Mouse (Mus musculus): ENCODE data around the gene Cdk14. TPM values are rescaled to one million over a fixed set of nuclear protein-coding genes. Genes with fewer than 3 reads are reported as not detected.
"Not testable (repeated sequence)": the region's sequence is repeated elsewhere in the genome, so short reads cannot be mapped to it uniquely, and the experiment has no call there.

The Cdk14 gene
- polyA plus RNA-seq, 1 experiment from 2014 or later: 10.8 TPM

DNA sequence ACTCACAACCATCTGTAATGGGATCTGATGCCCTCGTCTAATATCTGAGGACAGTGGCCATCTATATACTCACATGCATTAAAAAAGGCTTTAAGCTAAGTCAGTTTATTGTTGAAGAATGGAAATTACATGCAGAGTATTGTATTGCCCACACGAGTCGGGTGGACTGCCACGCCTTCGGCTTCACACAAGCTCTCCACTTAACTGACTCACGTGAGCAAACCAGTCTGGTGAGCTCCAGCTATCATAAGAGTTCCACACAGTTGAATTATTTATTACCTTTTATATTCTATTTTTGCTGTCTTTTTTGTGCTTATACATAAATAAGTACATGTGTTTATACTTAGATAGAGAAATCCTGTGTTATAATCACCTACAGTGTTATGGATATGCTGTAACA is 495.2 kb downstream of the Cdk14 start:
- no peak overlapping the region for H3K9ac ChIP-seq
- no peak overlapping the region for H3K27ac ChIP-seq (replicated peaks)
- H3K36me3 ChIP-seq: no peaks in the 10 kb centered on the region
- H3K4me1 ChIP-seq: no peaks in the 10 kb centered on the region
- no peaks in the 10 kb centered on the region for H3K9me3 ChIP-seq
- WGBS: 80% methylated on average over 6 of the region's 6 CpGs
- no peak overlapping the region for H3K4me2 ChIP-seq
- ATAC-seq (ENCODE audit: extremely low read depth, insufficient number of reproducible peaks, low FRiP score, low TSS enrichment): no peak
- no peaks in the 10 kb centered on the region for H3K27me3 ChIP-seq (replicated peaks)
- no peak overlapping the region for H3K4me3 ChIP-seq

DNA sequence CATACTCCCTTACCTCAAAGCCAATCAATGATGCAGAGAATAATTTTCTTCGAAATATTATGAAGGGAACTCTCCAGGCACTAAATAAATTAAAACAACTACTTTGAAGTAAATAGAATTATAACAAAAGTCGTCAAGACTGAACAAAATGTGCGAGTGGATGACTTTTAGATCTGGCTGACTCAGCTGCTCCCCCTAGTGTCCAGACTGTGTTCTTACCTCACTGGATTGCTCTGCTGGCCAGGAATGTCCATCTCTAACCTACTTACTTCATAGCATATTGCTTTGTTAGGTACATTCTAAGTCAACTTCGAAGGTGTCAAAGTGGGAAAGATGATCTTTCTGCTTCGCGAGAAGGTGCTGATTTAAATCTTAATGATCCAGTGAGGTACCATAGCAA is 501.7 kb downstream of the Cdk14 start:
- H3K4me2 ChIP-seq: no peak overlapping the region; the same call in 1 of the 2 replicates
- H3K9ac ChIP-seq: no peak overlapping the region
- no peaks in the 10 kb centered on the region for H3K27me3 ChIP-seq (replicated peaks)
- H3K9me3 ChIP-seq: no peaks in the 10 kb centered on the region
- 12% methylated on average over 6 of the region's 6 CpGs for WGBS
- ATAC-seq (ENCODE audit: extremely low read depth, insufficient number of reproducible peaks, low FRiP score, low TSS enrichment): no peak
- no peak overlapping the region for H3K4me3 ChIP-seq
- no peak overlapping the region for H3K27ac ChIP-seq (replicated peaks)
- H3K4me1 ChIP-seq: no peaks in the 10 kb centered on the region
- no peaks in the 10 kb centered on the region for H3K36me3 ChIP-seq

DNA sequence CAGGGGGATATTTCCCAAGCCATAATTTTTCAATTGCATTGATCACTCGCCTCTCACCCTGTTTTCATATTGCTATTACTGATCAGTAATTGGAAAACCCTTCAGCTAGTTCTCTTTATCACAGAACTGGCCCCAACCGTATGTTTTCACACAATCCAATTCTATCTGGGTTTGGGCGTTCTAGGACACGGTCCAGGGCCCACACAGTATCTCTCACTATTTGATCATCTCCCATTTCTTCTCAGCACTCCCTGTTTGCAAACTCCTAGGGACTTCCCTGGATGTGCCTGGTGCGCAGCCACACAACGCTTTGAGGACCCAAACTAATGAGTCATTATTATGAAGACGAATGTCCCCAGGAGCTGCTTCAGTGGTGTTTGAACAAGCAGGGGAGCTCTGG is 502.4 kb downstream of the Cdk14 start:
- H3K9ac ChIP-seq: no peak overlapping the region
- WGBS: 77% methylated on average over 7 of the region's 7 CpGs
- no peak overlapping the region for H3K4me2 ChIP-seq
- no peak for ATAC-seq (ENCODE audit: extremely low read depth, insufficient number of reproducible peaks, low FRiP score, low TSS enrichment)
- no peaks in the 10 kb centered on the region for H3K36me3 ChIP-seq
- no peak overlapping the region for H3K4me3 ChIP-seq
- no peak overlapping the region for H3K27ac ChIP-seq (replicated peaks)
- no peaks in the 10 kb centered on the region for H3K27me3 ChIP-seq (replicated peaks)
- H3K9me3 ChIP-seq: no peaks in the 10 kb centered on the region
- H3K4me1 ChIP-seq: no peaks in the 10 kb centered on the region

DNA sequence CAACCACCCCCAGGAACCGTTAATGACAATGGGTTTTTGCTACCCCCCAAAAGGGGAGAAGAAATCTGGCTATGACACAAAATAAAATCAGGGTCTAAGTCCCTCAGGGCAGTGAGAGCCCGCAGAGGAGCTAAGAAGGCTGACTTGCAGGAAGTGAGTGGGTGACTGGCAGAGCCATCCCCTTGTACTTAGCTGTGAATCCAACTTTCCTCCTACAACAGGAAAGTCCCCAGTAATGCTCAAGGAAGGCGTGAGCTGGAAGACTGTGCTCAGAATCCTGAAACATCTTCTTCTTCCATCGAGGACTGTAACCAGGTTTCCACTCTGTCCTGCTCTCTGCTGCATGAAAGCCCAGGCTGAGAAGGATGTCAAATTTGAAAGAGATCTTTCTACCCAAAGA is 502.8 kb downstream of the Cdk14 start:
- no peak for ATAC-seq (ENCODE audit: extremely low read depth, insufficient number of reproducible peaks, low FRiP score, low TSS enrichment)
- Histone ChIP-seq H3K9ac (no peak overlapping the region), H3K9me3 (no peaks in the 10 kb centered on the region), H3K4me3 (no peak overlapping the region), H3K27me3 (replicated peaks) (no peaks in the 10 kb centered on the region), H3K4me1 (no peaks in the 10 kb centered on the region), H3K27ac (replicated peaks) (no peak overlapping the region), H3K36me3 (no peaks in the 10 kb centered on the region), H3K4me2 (no peak overlapping the region)
- 73% methylated on average over 4 of the region's 4 CpGs for WGBS

DNA sequence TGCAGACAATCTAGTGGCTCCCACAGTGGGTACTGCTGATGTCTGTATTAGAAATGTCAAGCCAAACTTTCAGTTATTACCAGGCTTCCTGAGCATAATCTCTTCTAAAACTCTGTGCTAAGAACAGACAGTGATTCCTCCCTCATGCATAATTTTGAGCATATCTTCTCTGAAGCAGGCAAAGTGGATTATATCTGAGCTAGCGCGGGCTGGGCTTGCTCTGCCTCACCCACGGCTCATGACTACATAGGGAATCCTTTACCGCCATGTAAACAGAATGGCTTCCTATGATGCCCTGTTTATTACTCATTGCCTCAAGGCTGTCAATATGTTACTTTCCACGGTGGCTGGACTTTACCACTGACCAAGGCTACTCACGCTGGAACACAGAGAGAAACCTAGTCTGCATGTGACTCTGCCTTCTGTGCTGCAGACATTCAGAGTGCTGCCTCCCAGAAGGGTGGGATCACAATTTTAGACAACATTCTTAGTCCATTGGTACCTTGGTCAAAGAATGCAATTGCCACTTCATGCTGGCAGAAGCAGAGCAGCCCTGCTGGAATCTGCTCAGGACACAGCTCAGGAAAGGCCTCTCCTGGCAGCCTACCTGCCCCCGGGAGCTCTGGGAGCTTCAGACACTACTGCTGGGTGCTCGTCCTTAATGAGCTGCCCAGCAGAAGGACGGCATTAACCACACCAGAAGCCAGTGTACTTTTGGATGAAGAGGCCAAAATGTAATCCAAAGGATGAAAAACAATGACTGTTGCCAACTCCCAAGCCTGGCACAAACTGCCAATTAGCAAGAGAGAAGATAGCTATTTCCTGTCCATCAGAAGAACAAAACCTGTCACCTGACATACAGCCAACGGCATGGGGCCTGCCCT is 503.5 kb downstream of the Cdk14 start:
- H3K4me1 ChIP-seq: 0 out of 2 replicates have a peak, but pooled peaks cover 3% of the 10 kb centered on the region
- H3K4me2 ChIP-seq: no peak overlapping the region
- no peak for ATAC-seq (ENCODE audit: extremely low read depth, insufficient number of reproducible peaks, low FRiP score, low TSS enrichment)
- no peak overlapping the region for H3K4me3 ChIP-seq
- H3K27ac ChIP-seq (replicated peaks): no peak overlapping the region
- no peak overlapping the region for H3K9ac ChIP-seq
- WGBS: 79% methylated on average over 10 of the region's 10 CpGs
- no peaks in the 10 kb centered on the region for H3K9me3 ChIP-seq
- H3K36me3 ChIP-seq: no peaks in the 10 kb centered on the region
- H3K27me3 ChIP-seq (replicated peaks): no peaks in the 10 kb centered on the region

DNA sequence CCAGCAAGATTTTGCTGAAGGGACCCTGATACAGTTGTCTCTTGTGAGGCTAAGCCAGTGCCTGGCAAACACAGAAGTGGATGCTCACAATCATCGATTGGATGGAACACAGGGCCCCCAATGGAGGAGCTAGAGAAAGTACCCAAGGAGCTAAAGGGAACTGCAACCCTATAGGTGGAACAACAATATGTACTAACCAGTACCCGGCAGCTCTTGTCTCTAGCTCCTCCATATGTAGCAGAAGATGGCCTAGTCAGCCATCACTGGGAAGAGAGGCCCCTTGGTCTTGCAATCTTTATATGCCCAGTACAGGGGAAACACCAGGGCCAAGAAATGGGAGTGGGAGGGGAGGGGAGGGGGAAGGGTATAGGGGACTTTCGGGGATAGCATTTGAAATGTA is 515.2 kb downstream of the Cdk14 start:
- not testable (repeated sequence) for H3K4me2 ChIP-seq; ATAC-seq (ENCODE audit: extremely low read depth, insufficient number of reproducible peaks, low FRiP score, low TSS enrichment)
- 77% methylated on average over 3 of the region's 3 CpGs for whole genome bisulfite sequencing

DNA sequence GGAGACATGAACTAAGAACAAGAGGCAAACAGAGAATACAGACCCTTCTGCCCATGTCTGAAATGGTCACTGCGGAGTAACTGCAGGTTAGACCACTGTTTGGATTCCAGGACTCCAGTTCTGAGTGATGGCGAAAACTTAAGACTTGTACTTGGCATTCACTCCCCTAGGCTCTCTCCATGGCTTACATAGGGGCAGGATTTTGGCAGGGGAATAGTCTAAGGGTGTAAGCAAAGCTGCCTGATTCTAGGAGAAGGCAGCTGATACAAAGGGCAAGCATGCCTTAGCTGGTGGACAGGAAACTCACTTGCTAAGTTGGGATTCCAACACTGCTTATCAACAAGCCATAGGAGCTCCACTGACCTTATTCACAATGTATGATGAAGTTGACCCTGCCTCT is 521.9 kb downstream of the Cdk14 start:
- Histone ChIP-seq H3K4me1 (0 out of 2 replicates have a peak, but pooled peaks cover 5% of the 10 kb centered on the region), H3K4me2 (no peak overlapping the region), H3K36me3 (no peaks in the 10 kb centered on the region), H3K4me3 (no peak overlapping the region), H3K9me3 (no peaks in the 10 kb centered on the region), H3K27ac (replicated peaks) (no peak overlapping the region), H3K27me3 (replicated peaks) (no peaks in the 10 kb centered on the region), H3K9ac (no peak overlapping the region)
- no peak for ATAC-seq (ENCODE audit: extremely low read depth, insufficient number of reproducible peaks, low FRiP score, low TSS enrichment)
- WGBS: 79% methylated on average over 2 of the region's 2 CpGs

More for the DNA sequence above, 515.2 kb downstream of the Cdk14 start:
- not testable (repeated sequence) for H3K27ac ChIP-seq (replicated peaks); H3K36me3 ChIP-seq; H3K27me3 ChIP-seq (replicated peaks); H3K4me3 ChIP-seq; H3K9me3 ChIP-seq; H3K4me1 ChIP-seq; H3K9ac ChIP-seq

DNA sequence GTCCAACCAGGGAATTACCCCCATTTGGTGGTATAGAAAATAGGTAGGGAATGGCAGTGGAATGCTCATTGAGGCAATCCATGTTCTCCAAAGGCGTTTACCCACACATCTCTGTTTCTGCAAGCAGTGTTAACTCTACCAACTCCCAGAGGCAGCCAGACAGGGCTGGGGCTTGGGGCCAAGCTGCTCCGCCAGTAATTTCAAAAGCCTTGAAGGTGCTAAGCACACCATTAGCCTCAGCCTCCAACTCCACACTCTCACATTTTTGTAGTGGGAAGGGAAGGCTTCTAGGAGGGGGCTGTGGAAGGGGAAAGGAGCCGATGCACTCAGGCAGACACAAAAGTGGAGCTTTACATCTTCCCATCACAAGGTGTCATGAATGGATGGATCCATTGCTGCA is 525.1 kb downstream of the Cdk14 start:
- ATAC-seq (ENCODE audit: extremely low read depth, insufficient number of reproducible peaks, low FRiP score, low TSS enrichment): no peak
- WGBS: 74% methylated on average over 3 of the region's 3 CpGs

DNA sequence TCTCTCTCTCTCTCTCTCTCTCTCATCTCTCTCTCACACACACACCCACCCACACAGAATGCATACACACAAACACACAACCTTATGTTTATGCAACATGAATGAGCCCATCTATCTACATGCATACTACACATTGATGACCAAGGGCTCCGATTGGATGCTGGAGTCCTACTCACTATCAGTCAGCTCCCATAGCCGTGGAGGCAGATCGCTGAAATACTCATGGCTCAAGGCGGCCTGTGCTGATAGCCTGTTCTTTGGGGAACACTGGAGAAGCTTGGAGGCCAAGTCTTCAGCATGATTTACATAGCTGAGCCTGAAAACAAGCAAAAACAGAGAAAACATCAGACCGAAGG is 526.3 kb downstream of the Cdk14 start:
- Histone ChIP-seq H3K9me3 (no peaks in the 10 kb centered on the region), H3K4me1 (0 out of 2 replicates have a peak, but pooled peaks cover 5% of the 10 kb centered on the region), H3K4me2 (no peak overlapping the region), H3K36me3 (no peaks in the 10 kb centered on the region), H3K9ac (no peak overlapping the region), H3K27ac (replicated peaks) (no peak overlapping the region), H3K4me3 (no peak overlapping the region), H3K27me3 (replicated peaks) (no peaks in the 10 kb centered on the region)
- no peak for ATAC-seq (ENCODE audit: extremely low read depth, insufficient number of reproducible peaks, low FRiP score, low TSS enrichment)
- WGBS: 67% methylated on average over 5 of the region's 5 CpGs

More for the DNA sequence above, 525.1 kb downstream of the Cdk14 start:
- Histone ChIP-seq H3K4me1 (0 out of 2 replicates have a peak, but pooled peaks cover 5% of the 10 kb centered on the region), H3K4me2 (no peak overlapping the region), H3K27me3 (replicated peaks) (no peaks in the 10 kb centered on the region), H3K4me3 (no peak overlapping the region), H3K9me3 (no peaks in the 10 kb centered on the region), H3K9ac (no peak overlapping the region), H3K27ac (replicated peaks) (no peak overlapping the region), H3K36me3 (no peaks in the 10 kb centered on the region)

DNA sequence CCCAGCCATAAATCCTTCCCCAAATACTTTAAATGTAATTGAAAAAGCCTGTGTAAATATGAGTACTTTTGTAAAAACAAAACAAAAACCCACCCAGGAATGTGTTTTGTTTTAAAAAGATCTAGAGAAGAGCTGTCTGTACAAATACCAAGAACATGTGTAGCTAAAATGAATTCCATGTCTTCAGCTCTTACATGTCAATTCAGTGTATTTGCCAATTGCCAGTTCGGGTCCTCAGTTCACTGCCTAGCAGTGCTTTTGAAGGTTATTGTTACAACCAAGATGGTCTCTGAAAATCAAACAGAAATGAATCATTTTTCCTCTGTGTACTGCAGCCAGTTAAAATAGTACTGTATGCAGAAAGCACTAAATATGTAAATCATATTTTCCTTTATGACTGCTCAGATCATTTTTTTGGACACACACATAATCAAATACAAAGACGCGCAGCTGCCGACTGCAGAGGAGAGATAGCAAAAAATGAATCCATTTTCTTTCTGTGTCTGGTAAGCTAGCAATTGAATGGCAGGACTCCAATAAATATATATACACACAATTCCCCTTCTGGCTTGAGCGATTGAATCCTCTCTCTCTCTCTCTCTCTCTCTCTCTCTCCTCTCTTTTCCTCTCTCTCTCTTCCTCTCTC is 526.8 kb downstream of the Cdk14 start:
- no peaks in the 10 kb centered on the region for H3K9me3 ChIP-seq
- no peaks in the 10 kb centered on the region for H3K27me3 ChIP-seq (replicated peaks)
- no peak overlapping the region for H3K4me3 ChIP-seq
- 0 out of 2 replicates have a peak, but pooled peaks cover 2% of the 10 kb centered on the region for H3K4me1 ChIP-seq
- H3K27ac ChIP-seq (replicated peaks): no peak overlapping the region
- no peak for ATAC-seq (ENCODE audit: extremely low read depth, insufficient number of reproducible peaks, low FRiP score, low TSS enrichment)
- H3K9ac ChIP-seq: no peak overlapping the region
- 79% methylated on average over 5 of the region's 5 CpGs for WGBS
- H3K36me3 ChIP-seq: no peaks in the 10 kb centered on the region
- no peak overlapping the region for H3K4me2 ChIP-seq

DNA sequence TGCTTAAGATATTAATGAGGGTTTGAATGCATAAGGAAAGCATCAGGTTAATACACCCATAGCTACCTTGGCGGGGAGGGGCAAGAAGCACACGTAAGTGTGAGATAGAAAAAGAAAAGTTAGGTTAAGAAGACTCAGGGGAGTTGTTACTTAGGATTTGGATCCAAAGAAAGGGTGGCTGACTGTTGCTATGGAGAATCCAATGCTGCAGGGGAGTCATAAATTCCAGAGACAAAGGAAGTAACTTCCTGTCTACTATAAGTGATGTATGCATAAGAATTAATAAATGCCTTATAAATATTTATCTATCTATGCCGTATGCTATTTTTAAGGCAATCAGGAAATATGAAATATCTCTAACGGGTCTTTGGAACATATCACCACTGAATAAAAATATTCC is 527.4 kb downstream of the Cdk14 start:
- Histone ChIP-seq H3K27me3 (replicated peaks) (no peaks in the 10 kb centered on the region), H3K4me2 (no peak overlapping the region), H3K9me3 (no peaks in the 10 kb centered on the region), H3K4me3 (no peak overlapping the region), H3K9ac (no peak overlapping the region), H3K27ac (replicated peaks) (no peak overlapping the region), H3K4me1 (no peaks in the 10 kb centered on the region), H3K36me3 (no peaks in the 10 kb centered on the region)
- no peak for ATAC-seq (ENCODE audit: extremely low read depth, insufficient number of reproducible peaks, low FRiP score, low TSS enrichment)
- 72% methylated on average over 4 of the region's 4 CpGs for WGBS

All from heart, embryonic 13.5 days (tissue).